Mouse (Mus musculus) liver, adult 2 months (tissue): ENCODE measurements at regions not wholly inside any gene's neighbourhood (a gene's known extent, or its start where the extent isn't known, plus 50 kb on each side); places are given as distances from the start of the nearest gene placed in this dataset.

Experiments
- CTCF ChIP-seq: fragments of 200-500 bp; IDR thresholded peaks from 2 replicates; pipeline ENCODE4 v1.5.1; 2011; ENCODE audit warnings: low read depth, low read length, control low read depth
- POLR2A ChIP-seq: fragments of 200-500 bp; IDR thresholded peaks from 2 replicates; pipeline ENCODE4 v1.6.1; 2011; ENCODE audit warnings: low read length, control low read depth; ENCODE audit not compliant: insufficient read depth; ENCODE audit errors: extremely low read depth

GRCm38 (mm10) chr13:51293047-51293446 lies 115.4 kb upstream of the S1pr3 start:
- TF ChIP-seq CTCF, result no peak
- no peak for TF ChIP-seq POLR2A
